Mouse (Mus musculus) G1E (cell line): Measurements from ENCODE around the gene Tinagl1. TPM values are rescaled to one million over a fixed set of nuclear protein-coding genes. Genes with fewer than 3 reads are reported as not detected.

Experiments used
- ATAC-seq: 2 replicates; pipeline ENCODE4 v1.8.0; 2016; ENCODE audit warnings: mild to moderate bottlenecking; ENCODE audit not compliant: insufficient number of reproducible peaks, poor library complexity, low FRiP score, severe bottlenecking; ENCODE audit errors: extremely low read depth
- DNase-seq: peaks from one replicate; pipeline ENCODE4 v3.0.0; 2012; ENCODE audit warnings: low spot score
- H3K27me3 ChIP-seq: 2 replicates; pipeline ENCODE4 v1.6.1; 2012; ENCODE audit warnings: mild to moderate bottlenecking, low read length, inconsistent platforms; ENCODE audit not compliant: insufficient read depth
- H3K36me3 ChIP-seq: replicated peaks from 2 replicates; pipeline ENCODE3; 2012; ENCODE audit warnings: mild to moderate bottlenecking, inconsistent platforms
- H3K4me1 ChIP-seq: 2 replicates; pipeline ENCODE4 v1.6.1; 2012; ENCODE audit warnings: low read depth, low read length, inconsistent platforms, mixed read lengths; ENCODE audit not compliant: insufficient read depth
- H3K4me3 ChIP-seq: 2 replicates; pipeline ENCODE4 v1.5.1; 2012; ENCODE audit warnings: low read depth, mild to moderate bottlenecking, inconsistent platforms, low read length, moderate library complexity, mixed read lengths
- H3K9me3 ChIP-seq: replicated peaks from 2 replicates; pipeline ENCODE4 v1.6.1; 2012; ENCODE audit warnings: inconsistent platforms
- CTCF ChIP-seq: IDR thresholded peaks from 2 replicates; pipeline ENCODE4 v1.5.1; 2012; ENCODE audit warnings: low read depth, low read length, inconsistent platforms, mixed read lengths
- GATA1 ChIP-seq: IDR thresholded peaks from 2 replicates; pipeline ENCODE4 v1.6.1; 2012; ENCODE audit warnings: borderline replicate concordance, low read length, inconsistent platforms, mixed read lengths
- GATA2 ChIP-seq: IDR thresholded peaks from 2 replicates; pipeline ENCODE4 v1.6.1; 2012; ENCODE audit warnings: low read depth, low read length, inconsistent platforms, borderline replicate concordance
- POLR2AphosphoS5 ChIP-seq: IDR thresholded peaks from 2 replicates; pipeline ENCODE4 v1.6.1; 2012; ENCODE audit warnings: low read depth, low read length, inconsistent platforms; ENCODE audit not compliant: insufficient replicate concordance
- TAL1 ChIP-seq: conservative IDR thresholded peaks from 2 replicates; pipeline ENCODE4 v1.6.1; 2012; ENCODE audit warnings: low read depth, low read length, inconsistent platforms, mixed read lengths
- polyA plus RNA-seq: library from polyadenylated mRNA; stranded (reverse); fragments of >175 nt; gene quantifications from 2 replicates; pipeline ENCODE4 v1.2.3, GENCODE M21; 2012
- total RNA-seq, 2 experiments: library from RNA; stranded (forward) in 1 of 2; stranded (reverse) in 1 of 2; fragments of 200-1000 nt in 1 of 2; fragments of >200 nt in 1 of 2; fragmentation: Nextera tagmentation in 1 of 2; gene quantifications; 2 replicates each; pipeline ENCODE4 v1.2.3; 2014 to 2017

Tinagl1 gene
- total and polyA plus RNA-seq, 3 experiments: 0.08 to 3.2 (median 0.38) TPM

GRCm38 (mm10) chr4:130130082-130130481 lies 44.8 kb downstream of the Tinagl1 start:
- H3K36me3 ChIP-seq: peaks cover 39% of the 10 kb centered on the region
- H3K9me3 ChIP-seq: no peaks in the 10 kb centered on the region
- peaks cover 80% of the 10 kb centered on the region for H3K4me1 ChIP-seq
- DNase-seq (no peak), ATAC-seq (no peak)
- no peaks in the 10 kb centered on the region for H3K27me3 ChIP-seq
- H3K4me3 ChIP-seq: no peak overlapping the region
- TF ChIP-seq CTCF (no peak), TAL1 (no peak), GATA2 (no peak), GATA1 (no peak), POLR2AphosphoS5 (no peak)

- Histone ChIP-seq H3K27me3 (no peaks in the 10 kb centered on the region), H3K36me3 (peaks cover 51% of the 10 kb centered on the region)
- ATAC-seq: peak; percentile 51
These were observed 46.0 kb downstream of the Tinagl1 start for GRCm38 (mm10) chr4:130128907-130129306.

GRCm38 (mm10) chr4:130125935-130126334 lies 49.0 kb downstream of the Tinagl1 start:
- ATAC-seq (no peak), DNase-seq (no peak)

More at GRCm38 (mm10) chr4:130128907-130129306, 46.0 kb downstream of the Tinagl1 start:
- no peak for DNase-seq
- H3K4me3 ChIP-seq: no peak overlapping the region; the same call in 1 of the 2 replicates
- no peaks in the 10 kb centered on the region for H3K9me3 ChIP-seq
- H3K4me1 ChIP-seq: peaks cover 72% of the 10 kb centered on the region
- TF ChIP-seq GATA2 (no peak), GATA1 (no peak), TAL1 (no peak), CTCF (no peak), POLR2AphosphoS5 (no peak)

GRCm38 (mm10) chr4:130125164-130125563 lies 49.8 kb downstream of the Tinagl1 start:
- DNase-seq (no peak), ATAC-seq (no peak)
- Histone ChIP-seq H3K9me3 (no peaks in the 10 kb centered on the region), H3K36me3 (peaks cover 88% of the 10 kb centered on the region), H3K27me3 (no peaks in the 10 kb centered on the region), H3K4me1 (peaks cover 63% of the 10 kb centered on the region), H3K4me3 (no peak overlapping the region)
- TF ChIP-seq POLR2AphosphoS5: no peak
- no peak for TF ChIP-seq GATA1
- TF ChIP-seq TAL1: no peak
- no peak for TF ChIP-seq CTCF
- no peak for TF ChIP-seq GATA2

More at GRCm38 (mm10) chr4:130125935-130126334, 49.0 kb downstream of the Tinagl1 start:
- H3K27me3 ChIP-seq: no peaks in the 10 kb centered on the region
- H3K9me3 ChIP-seq: no peaks in the 10 kb centered on the region
- H3K4me3 ChIP-seq: no peak overlapping the region
- H3K36me3 ChIP-seq: peaks cover 81% of the 10 kb centered on the region
- H3K4me1 ChIP-seq: peaks cover 67% of the 10 kb centered on the region
- TF ChIP-seq CTCF (no peak), TAL1 (no peak), GATA1 (no peak), GATA2 (no peak), POLR2AphosphoS5 (no peak)

- H3K9me3 ChIP-seq: no peaks in the 10 kb centered on the region
- peaks cover 52% of the 10 kb centered on the region for H3K4me1 ChIP-seq
- DNase-seq (no peak), ATAC-seq (no peak)
- H3K36me3 ChIP-seq: peaks cover 86% of the 10 kb centered on the region
- H3K4me3 ChIP-seq: no peak overlapping the region
- H3K27me3 ChIP-seq: no peaks in the 10 kb centered on the region
- TF ChIP-seq GATA2 (no peak), POLR2AphosphoS5 (no peak), CTCF (no peak)
These were observed 50.8 kb downstream of the Tinagl1 start for GRCm38 (mm10) chr4:130124110-130124509.

GRCm38 (mm10) chr4:130123020-130123419 lies 51.9 kb downstream of the Tinagl1 start:
- DNase-seq (no peak), ATAC-seq (no peak)
- peaks cover 89% of the 10 kb centered on the region for H3K36me3 ChIP-seq
- 0 out of 2 replicates have a peak, but pooled peaks cover under 1% of the 10 kb centered on the region for H3K9me3 ChIP-seq
- no peaks in the 10 kb centered on the region for H3K27me3 ChIP-seq
- H3K4me1 ChIP-seq: peaks cover 42% of the 10 kb centered on the region
- no peak for TF ChIP-seq CTCF
- no peak overlapping the region for H3K4me3 ChIP-seq

- TF ChIP-seq TAL1 (no peak), GATA1 (no peak), GATA2 (no peak), CTCF (no peak)
- Histone ChIP-seq H3K4me1 (peaks cover 27% of the 10 kb centered on the region), H3K27me3 (no peaks in the 10 kb centered on the region), H3K9me3 (peaks cover 7% of the 10 kb centered on the region), H3K4me3 (no peak overlapping the region), H3K36me3 (peaks cover 88% of the 10 kb centered on the region)
- ATAC-seq (no peak), DNase-seq (no peak)
These were observed 53.4 kb downstream of the Tinagl1 start for GRCm38 (mm10) chr4:130121560-130121959.
